8 mouse cellular contexts compared by ENCODE assay signal in the genomic region with DNA sequence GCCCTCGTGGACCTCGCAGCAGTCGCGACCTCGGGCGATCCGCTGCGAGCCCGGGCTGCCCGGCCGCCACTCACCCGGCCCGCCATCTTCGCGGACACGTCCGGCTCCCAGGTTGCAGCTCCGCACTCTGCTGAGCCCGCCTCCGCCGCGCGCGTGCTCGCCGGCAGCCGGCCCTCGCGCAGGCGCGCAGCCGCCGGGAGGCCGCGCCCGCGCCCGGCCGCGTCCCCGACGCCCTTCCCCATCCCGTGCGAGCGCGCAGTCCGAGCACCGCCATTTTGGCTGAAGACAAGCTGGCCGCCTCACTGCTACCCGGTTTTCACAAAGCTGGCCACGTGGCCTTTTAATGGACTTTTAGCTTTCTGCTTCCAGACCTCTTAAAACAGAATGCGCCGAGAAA. TPM values are rescaled to one million over a fixed set of nuclear protein-coding genes. Genes with fewer than 3 reads are reported as not detected.
DNase-seq lines count a peak whose midpoint lies in the region; ATAC-seq and TF ChIP-seq lines count a peak whose summit lies in the region.

TSS of gene Nsf (minus strand) at position 161 of the 397 bp plus-strand sequence.

- peak within 1 kb of the TSS; percentile 69 for H3K4me2 ChIP-seq in embryonic facial prominence, embryonic 15.5 days (replicated peaks)
- peak within 1 kb of the TSS; percentile 69 for H3K4me2 ChIP-seq in limb, embryonic 15.5 days
- H3K4me2 ChIP-seq in midbrain, postnatal 0 days (ENCODE audit: low read depth, low read length, poor library complexity, severe bottlenecking) = peak within 1 kb of the TSS; percentile 73

- under 1% methylated on average over 53 of the region's 53 CpGs for WGBS in embryonic facial prominence, embryonic 15.5 days
- under 1% methylated on average over 50 of the region's 53 CpGs for WGBS in limb, embryonic 15.5 days
- WGBS in midbrain, postnatal 0 days = 2% methylated on average over 48 of the region's 53 CpGs

- peak within 1 kb of the TSS; percentile 78 for H3ac ChIP-seq in C2C12 (ENCODE audit: control insufficient read depth, insufficient read length, low read depth)

- H3K4me1 ChIP-seq in bone marrow macrophage, adult 2 months (ENCODE audit: control insufficient read depth, insufficient read depth, low read length) = peaks cover 26% of the 10 kb centered on the region
- H3K4me1 ChIP-seq in embryonic facial prominence, embryonic 15.5 days = peaks cover 13% of the 10 kb centered on the region
- H3K4me1 ChIP-seq in limb, embryonic 15.5 days = peaks cover 13% of the 10 kb centered on the region
- H3K4me1 ChIP-seq in midbrain, postnatal 0 days (ENCODE audit: insufficient read depth, low read length) = peaks cover 10% of the 10 kb centered on the region; the same call in 1 of the 2 replicates

- no peak for TF ChIP-seq CTCF in C2C12 (IDR thresholded peaks at IDR 0.05; ENCODE audit: control insufficient read depth, insufficient read depth, insufficient read length)
- TF ChIP-seq CTCF in bone marrow macrophage, adult 2 months (IDR thresholded peaks at IDR 0.05; ENCODE audit: low read depth, low read length) = no peak
- no peak for TF ChIP-seq CTCF in midbrain, postnatal 0 days (IDR thresholded peaks at IDR 0.05)

- DNase-seq in heart, adult 8-10 months (ENCODE audit: low spot score) = peak; percentile 81
- DNase-seq in kidney, adult 9 months = peak; percentile 87
- peak; percentile 92 for DNase-seq in midbrain, postnatal 0 days (ENCODE audit: low spot score)
- peak; percentile 84 to 86 for DNase-seq in spleen, postnatal 36 days (ENCODE audit: low spot score in 2 of 2)

- ATAC-seq in embryonic facial prominence, embryonic 15.5 days (ENCODE audit: insufficient number of reproducible peaks, low FRiP score, low TSS enrichment, low read depth) = peak; percentile 94
- peak; percentile 93 for ATAC-seq in limb, embryonic 15.5 days (ENCODE audit: insufficient number of reproducible peaks, low FRiP score, low TSS enrichment, low read depth)
- ATAC-seq in midbrain, postnatal 0 days (ENCODE audit: low FRiP score) = peak; percentile 90

- peak within 1 kb of the TSS; percentile 42 for H3K27ac ChIP-seq in bone marrow macrophage, adult 2 months (ENCODE audit: insufficient read depth, low read depth, low read length)
- H3K27ac ChIP-seq in embryonic facial prominence, embryonic 15.5 days (replicated peaks) = peak within 1 kb of the TSS; percentile 48
- H3K27ac ChIP-seq in limb, embryonic 15.5 days = peak within 1 kb of the TSS; percentile 75
- peak within 1 kb of the TSS; percentile 86 for H3K27ac ChIP-seq in midbrain, postnatal 0 days (ENCODE audit: low read depth, low read length)

- H3K27me3 ChIP-seq in C2C12 (ENCODE audit: control insufficient read depth, insufficient read depth, insufficient read length) = no peaks in the 10 kb centered on the region
- H3K27me3 ChIP-seq in embryonic facial prominence, embryonic 15.5 days = no peaks in the 10 kb centered on the region
- no peaks in the 10 kb centered on the region for H3K27me3 ChIP-seq in limb, embryonic 15.5 days
- no peaks in the 10 kb centered on the region for H3K27me3 ChIP-seq in midbrain, postnatal 0 days (ENCODE audit: insufficient read depth, low read length)

- H3K79me2 ChIP-seq in C2C12 (ENCODE audit: control insufficient read depth, insufficient read depth) = peaks cover 45% of the 10 kb centered on the region

- H3K9ac ChIP-seq in embryonic facial prominence, embryonic 15.5 days = peak within 1 kb of the TSS; percentile 93
- peak within 1 kb of the TSS; percentile 82 for H3K9ac ChIP-seq in limb, embryonic 15.5 days
- peak within 1 kb of the TSS; percentile 95 for H3K9ac ChIP-seq in midbrain, postnatal 0 days (replicated peaks; ENCODE audit: low read length, poor library complexity, severe bottlenecking)

- no peak for TF ChIP-seq POLR2A in bone marrow macrophage, adult 2 months (IDR thresholded peaks at IDR 0.05; ENCODE audit: borderline replicate concordance, low read depth, low read length)

- H3K79me3 ChIP-seq in C2C12 (ENCODE audit: low read depth) = peaks cover 9% of the 10 kb centered on the region

- no peaks in the 10 kb centered on the region for H3K9me3 ChIP-seq in embryonic facial prominence, embryonic 15.5 days (replicated peaks)
- no peaks in the 10 kb centered on the region for H3K9me3 ChIP-seq in limb, embryonic 15.5 days
- no peaks in the 10 kb centered on the region for H3K9me3 ChIP-seq in midbrain, postnatal 0 days (ENCODE audit: low read length)

- peak within 1 kb of the TSS; percentile 79 for H3K4me3 ChIP-seq in C2C12 (ENCODE audit: insufficient read depth, poor library complexity, severe bottlenecking)
- peak within 1 kb of the TSS; percentile 68 for H3K4me3 ChIP-seq in bone marrow macrophage, adult 2 months (ENCODE audit: insufficient read depth, low read length)
- H3K4me3 ChIP-seq in embryonic facial prominence, embryonic 15.5 days (replicated peaks) = peak within 1 kb of the TSS; percentile 81
- H3K4me3 ChIP-seq in limb, embryonic 15.5 days = peak within 1 kb of the TSS; percentile 88
- H3K4me3 ChIP-seq in midbrain, postnatal 0 days (ENCODE audit: low read depth, low read length) = peak within 1 kb of the TSS; percentile 82

- no peaks in the 10 kb centered on the region for H3K36me3 ChIP-seq in C2C12 (ENCODE audit: control insufficient read depth, insufficient read depth)
- H3K36me3 ChIP-seq in embryonic facial prominence, embryonic 15.5 days = no peaks in the 10 kb centered on the region
- H3K36me3 ChIP-seq in limb, embryonic 15.5 days = no peaks in the 10 kb centered on the region
- no peaks in the 10 kb centered on the region for H3K36me3 ChIP-seq in midbrain, postnatal 0 days (ENCODE audit: insufficient read depth, low read length)

TF ChIP-seq in C2C12, 6 proteins besides CTCF, POLR2A, EP300 and RAD21:
- peak; percentile 75 for TF ChIP-seq MAX (IDR thresholded peaks at IDR 0.05)
- no peak for TF ChIP-seq FOSL1 (IDR thresholded peaks at IDR 0.05; ENCODE audit: insufficient read depth, low read length, poor library complexity, severe bottlenecking)
TF ChIP-seq in C2C12: peak in this region for 1.

RNA-seq across cellular contexts. Expression of gene Nsf, which starts in this region (rescaled TPM):
- polyA plus RNA-seq in C2C12 (2012; fragmentation: generic; extraction: Trizol) = 25.1 TPM
- polyA plus RNA-seq in bone marrow macrophage, adult 2 months (2012; ENCODE audit: insufficient read depth, insufficient read length, missing spikeins) = 64.8 and 69.5 TPM in 2 replicates
- polyA plus RNA-seq in embryonic facial prominence, embryonic 15.5 days (2015; fragmentation: Nextera tagmentation; extraction: Ambion mirVana) = 47.0 and 51.4 TPM in 2 replicates
- total RNA-seq in heart, adult 8-10 months (2022) = 10 to 100 TPM; 23.1 to 31.5 (median 27.0) TPM
- polyA plus RNA-seq in limb, embryonic 15.5 days (2015; fragmentation: Nextera tagmentation; extraction: Ambion mirVana) = 47.8 and 49.7 TPM in 2 replicates
- 167 and 183 TPM in 2 replicates for total RNA-seq in midbrain, postnatal 0 days (2014; rRNA removed)
- 263 and 272 TPM in 2 replicates for polyA plus RNA-seq in midbrain, postnatal 0 days (2015; fragmentation: Nextera tagmentation; extraction: Ambion mirVana)

Comparison
In these comparisons a context has a peak if more than half of its experiments do, and no peak if none do; other contexts are left out.
1. Peak in every context shown above with its lines: DNase-seq, ATAC-seq, H3K4me3 ChIP-seq and H3K27ac ChIP-seq.